Mouse (Mus musculus) kidney, postnatal 25 days (tissue): ENCODE measurements around the gene Zfp746.

Experiments
- DNase-seq, 2 experiments: peaks; one replicate each; pipeline ENCODE4 v3.0.0; 2021; ENCODE audit warnings: mixed read lengths in 2 of 2

Zfp746 gene

DNA sequence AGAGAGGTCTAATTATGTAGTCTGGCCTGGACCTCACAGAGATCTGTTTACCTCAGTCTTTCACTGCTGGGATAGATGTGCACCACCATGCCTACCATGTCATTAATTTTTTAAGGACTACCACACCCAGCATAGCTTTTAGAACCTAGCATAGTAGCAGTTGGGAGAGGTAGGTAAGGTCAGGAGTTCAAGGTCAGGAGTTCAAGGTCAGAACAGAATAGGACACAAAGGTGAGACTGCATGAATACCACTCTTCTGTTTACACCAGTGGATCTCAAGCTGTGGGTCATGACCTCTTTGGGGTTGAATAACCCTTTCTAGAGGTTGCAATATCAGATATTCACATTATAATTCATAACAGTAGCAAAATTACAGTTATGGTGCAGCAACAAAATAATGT, 53.7 kb downstream of the Zfp746 start:
- no peak for DNase-seq

DNA sequence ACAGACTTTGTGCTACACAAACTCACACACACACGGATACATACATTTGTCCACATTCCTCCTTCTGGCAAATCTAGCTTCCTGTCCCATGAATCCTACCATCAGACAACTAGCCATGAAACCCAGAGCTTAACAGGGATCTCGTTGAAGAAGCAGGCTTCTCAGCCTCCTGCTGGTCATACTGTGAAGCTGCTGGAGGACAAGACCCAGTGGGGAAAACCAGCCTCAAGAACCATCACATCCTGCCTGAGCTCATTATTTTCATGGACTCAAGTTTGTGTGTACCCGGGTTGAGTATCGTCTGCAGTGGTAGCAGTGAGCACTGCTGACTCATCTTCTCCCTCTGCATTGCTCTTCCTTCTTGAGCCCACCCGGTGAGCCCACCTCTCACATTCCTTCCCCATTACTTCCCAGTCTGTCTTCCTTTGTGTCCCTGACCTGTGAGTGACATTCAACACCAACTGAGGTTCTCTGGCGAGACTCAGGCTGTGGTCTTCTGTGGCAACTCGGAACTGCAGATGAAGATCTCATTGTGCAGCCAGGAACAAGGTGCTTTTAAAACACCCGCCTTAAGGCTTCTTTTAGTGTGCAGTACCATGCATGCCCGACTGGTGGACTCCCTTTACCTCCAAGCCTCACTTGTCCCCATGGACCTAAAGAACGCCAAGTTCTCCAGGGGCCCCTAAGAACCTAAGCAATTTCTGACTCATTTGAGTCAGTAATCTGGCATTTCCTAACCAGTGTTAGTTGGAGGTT, 60.3 kb downstream of the Zfp746 start:
- no peak for DNase-seq

DNA sequence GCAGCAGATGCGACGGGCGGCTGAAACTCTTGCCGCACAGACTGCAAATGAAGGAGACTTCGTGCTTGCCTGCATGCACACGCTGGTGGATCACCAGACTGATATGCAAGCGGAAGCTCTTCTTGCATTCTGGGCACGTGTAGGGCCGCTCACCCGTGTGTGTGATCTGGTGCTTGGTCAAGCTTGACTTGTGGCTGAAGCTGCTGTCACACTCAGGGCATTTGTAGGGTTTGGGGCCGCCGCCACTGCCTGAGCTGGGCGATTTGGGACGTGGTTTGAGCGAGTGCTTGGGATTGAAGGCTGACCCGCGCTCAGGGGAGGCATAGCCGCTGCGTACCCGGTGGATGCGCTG, 61.4 kb downstream of the Zfp746 start:
- DNase-seq, result no peak

DNA sequence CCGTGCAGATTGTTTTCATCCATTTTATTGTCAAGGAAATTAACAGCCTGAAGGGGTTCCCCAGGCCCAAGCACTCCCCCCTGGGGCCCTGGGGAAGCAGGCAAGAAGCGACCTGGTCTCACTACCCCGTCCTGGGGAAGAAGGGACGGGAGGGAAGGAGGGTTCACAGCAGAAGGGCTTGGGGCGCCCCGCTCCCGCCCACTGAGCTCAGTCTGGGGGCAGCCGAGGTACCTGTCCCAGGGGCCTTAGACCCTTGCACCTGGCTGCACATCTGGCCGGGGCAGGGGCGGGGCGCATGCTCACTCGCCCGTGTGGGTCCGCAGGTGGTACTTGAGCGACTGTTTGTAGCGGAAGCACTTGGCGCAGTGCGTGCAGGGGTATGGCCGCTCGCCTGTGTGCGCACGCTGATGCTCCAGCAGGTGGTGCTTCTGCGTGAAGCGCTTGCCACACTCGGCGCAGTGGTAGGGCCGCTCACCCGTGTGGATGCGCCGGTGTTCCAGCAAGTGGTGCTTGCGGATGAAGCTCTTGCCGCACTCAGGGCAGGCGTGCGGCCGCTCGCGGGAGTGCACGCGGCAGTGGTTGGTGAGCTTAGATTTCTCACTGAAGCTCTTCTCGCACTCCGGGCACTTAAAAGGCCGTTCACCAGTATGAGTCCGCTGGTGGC, 61.9 kb downstream of the Zfp746 start:
- DNase-seq, result peak in 1 of 2 experiments; percentile 48

DNA sequence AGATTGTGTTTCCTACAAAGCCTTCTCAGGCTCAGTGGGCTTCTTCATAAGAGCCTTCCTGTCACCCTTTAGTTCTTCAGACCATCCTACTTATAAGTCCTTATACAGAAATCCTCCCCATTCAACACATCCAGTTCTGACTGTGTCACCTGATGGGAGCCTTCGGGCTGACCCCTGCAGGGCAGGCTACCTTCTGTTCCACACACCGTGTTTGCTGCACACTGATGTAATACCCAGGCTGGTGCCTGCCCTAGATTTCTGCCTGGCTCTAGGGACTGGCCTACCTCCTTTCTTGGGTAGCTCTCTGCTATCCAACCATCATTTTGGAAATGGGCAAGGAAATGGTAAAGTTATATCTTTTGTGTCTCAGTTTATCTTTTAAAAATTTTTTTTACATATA, 63.7 kb downstream of the Zfp746 start:
- DNase-seq, result no peak

DNA sequence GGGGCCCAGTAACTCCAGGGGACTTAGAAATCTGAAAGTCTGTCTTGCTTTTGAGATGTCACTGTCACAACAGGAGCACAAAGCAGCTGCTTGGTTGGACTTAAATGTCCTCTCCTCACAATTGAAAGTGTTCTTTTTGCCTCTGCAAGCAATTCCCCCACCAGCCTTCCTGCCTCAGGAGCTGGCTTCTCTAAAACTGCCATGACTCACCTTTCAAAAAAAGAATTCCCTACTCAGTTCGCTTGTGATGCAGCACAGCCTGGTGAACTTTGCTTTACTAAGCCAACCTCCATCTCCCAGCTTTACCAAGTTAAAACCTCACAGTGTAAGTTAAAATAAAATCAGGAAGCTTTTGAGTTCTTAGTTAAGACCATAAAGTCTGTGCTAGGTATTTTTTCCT, 64.7 kb downstream of the Zfp746 start:
- DNase-seq, result no peak

DNA sequence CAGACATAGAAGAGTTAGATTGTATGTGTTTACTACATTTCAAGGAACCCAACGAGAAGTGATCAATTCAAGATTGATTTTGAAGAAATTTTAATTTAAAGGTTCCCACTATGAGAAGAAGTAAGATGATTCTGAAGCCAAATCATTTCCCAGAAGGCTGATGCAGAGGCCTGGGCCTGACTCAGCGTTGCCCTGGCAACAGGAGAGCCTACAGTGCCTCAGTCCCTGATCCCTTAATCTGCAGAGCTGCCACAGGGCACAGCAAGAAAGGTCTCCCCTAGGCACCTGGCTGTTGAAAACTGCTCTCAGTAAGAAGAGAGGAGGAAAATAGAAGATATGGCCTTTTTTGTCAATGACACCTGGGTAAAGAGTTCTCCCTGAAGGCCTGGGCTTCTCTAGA, 66.4 kb downstream of the Zfp746 start:
- DNase-seq, result no peak

DNA sequence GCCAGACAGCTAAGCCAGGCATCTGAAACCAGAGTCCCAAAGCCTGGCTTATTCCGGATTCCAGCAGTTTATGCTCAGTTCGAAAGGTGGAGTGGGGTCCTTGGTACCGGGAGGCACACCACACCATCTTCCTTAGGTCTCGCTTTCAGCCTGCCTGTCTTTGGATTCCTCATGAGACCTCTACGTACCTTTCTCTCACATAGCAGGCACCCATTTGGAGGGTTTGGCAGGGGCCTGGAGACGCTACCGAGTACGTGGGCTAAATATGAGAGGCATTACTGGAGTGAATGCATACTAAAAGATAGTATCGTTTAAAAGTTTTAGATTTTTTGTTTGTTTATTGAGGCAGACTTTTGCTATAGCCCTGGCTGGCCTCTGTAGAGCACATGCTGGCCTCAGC, 69.6 kb downstream of the Zfp746 start:
- no peak for DNase-seq

DNA sequence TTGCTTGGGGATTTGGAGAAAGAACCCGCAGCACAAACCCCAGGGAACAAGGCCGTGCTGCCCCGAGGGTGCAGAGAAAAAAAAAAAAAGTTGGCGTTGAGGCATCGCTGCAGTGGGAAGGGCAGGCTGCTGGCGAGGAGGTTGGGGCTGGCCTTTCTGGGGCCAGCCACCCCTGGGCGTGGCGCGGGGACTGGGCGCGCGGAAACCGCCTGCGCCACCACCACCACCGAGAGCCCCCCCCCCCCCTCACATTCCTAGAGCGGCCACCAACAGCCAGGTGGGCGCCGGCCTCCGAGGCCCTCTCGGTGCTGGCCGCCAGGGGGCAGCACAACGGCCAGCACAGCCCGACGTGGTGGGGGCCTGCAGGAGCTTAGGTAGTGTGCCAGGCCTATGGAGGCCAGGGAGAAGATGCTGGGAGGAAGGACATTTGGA, 70.3 kb downstream of the Zfp746 start:
- DNase-seq, result peak; percentile 71 to 85
